Mouse (Mus musculus): ENCODE results near the gene Hipk2. TPM values are rescaled to one million over a fixed set of nuclear protein-coding genes. Genes with fewer than 3 reads are reported as not detected.

The Hipk2 gene
- polyA plus RNA-seq, 1 experiment from 2014 or later = 27.4 TPM

GRCm38 (mm10) chr6:38649545-38649944, 226.4 kb downstream of the Hipk2 start:
- no peaks in the 10 kb centered on the region for H3K36me3 ChIP-seq (ENCODE audit: control insufficient read depth, insufficient read depth, low read length)
- no peak for ATAC-seq (replicated peaks; ENCODE audit: low FRiP score)
- 56% methylated on average over 3 of the region's 3 CpGs for WGBS
- no peaks in the 10 kb centered on the region for H3K27me3 ChIP-seq (replicated peaks; ENCODE audit: control insufficient read depth, insufficient read depth, low read length)
- no peaks in the 10 kb centered on the region for H3K9me3 ChIP-seq (ENCODE audit: control insufficient read depth, low read length)
- H3K4me2 ChIP-seq = no peak overlapping the region
- H3K4me1 ChIP-seq (replicated peaks; ENCODE audit: control insufficient read depth, insufficient read depth, low read length) = no peaks in the 10 kb centered on the region
- no peak overlapping the region for H3K9ac ChIP-seq (ENCODE audit: low read depth, low read length)
- no peak for DNase-seq (ENCODE audit: low spot score)
- no peak overlapping the region for H3K27ac ChIP-seq (ENCODE audit: low read depth, low read length)
- no peak overlapping the region for H3K4me3 ChIP-seq (ENCODE audit: low read depth, low read length)

Other genes starting within 250 kb of the Hipk2 start
- gene Klrg2, start 238.9 kb downstream of the Hipk2 start, polyA plus RNA-seq (2014; fragmentation: Nextera tagmentation; extraction: Ambion mirVana) = 0.05 and 0.12 TPM in 2 replicates
- gene Clec2l, start 213.1 kb downstream of the Hipk2 start, polyA plus RNA-seq (2014; fragmentation: Nextera tagmentation; extraction: Ambion mirVana) = 0.29 and 0.43 TPM in 2 replicates
- gene Tbxas1, start 761 bp downstream of the Hipk2 start, polyA plus RNA-seq (2014; fragmentation: Nextera tagmentation; extraction: Ambion mirVana) = 11.5 and 12.0 TPM in 2 replicates
- 3.4 and 3.8 TPM in 2 replicates for gene Parp12, start 242.2 kb upstream of the Hipk2 start, polyA plus RNA-seq (2014; fragmentation: Nextera tagmentation; extraction: Ambion mirVana)